ENCODE assay signal across 9 mouse cellular contexts in genomic region chr5:122988021-122988751, GRCm38 (mm10). TPM values are rescaled to one million over a fixed set of nuclear protein-coding genes. Genes with fewer than 3 reads are reported as not detected.
DNase-seq lines count a peak whose midpoint lies in the region; ATAC-seq and TF ChIP-seq lines count a peak whose summit lies in the region.
"Had no signal": no experiment of that assay in that cellular context is flagged by ENCODE, and none has a peak within 500 bp of the region (broad histone marks: within the 10 kb centered on the region; RNA-seq: fewer than 3 reads in every experiment).

No protein-coding gene starts in this region.

- under 1% methylated on average over 41 of the region's 41 CpGs for WGBS in bone marrow, adult 2 months
- WGBS in forebrain, embryonic 12.5 days, result under 1% methylated on average over 41 of the region's 41 CpGs
- under 1% methylated on average over 37 of the region's 41 CpGs for WGBS in hindbrain, embryonic 15.5 days
- under 1% methylated on average over 41 of the region's 41 CpGs for WGBS in limb, embryonic 11.5 days

- H3K27me3 ChIP-seq in forebrain, embryonic 12.5 days, result no peaks in the 10 kb centered on the region; the same call in 1 of the 2 replicates
- H3K27me3 ChIP-seq in hindbrain, embryonic 15.5 days, result no peaks in the 10 kb centered on the region
- no peaks in the 10 kb centered on the region for H3K27me3 ChIP-seq in limb, embryonic 11.5 days (ENCODE audit: control insufficient read depth, insufficient read depth, low read length)

- H3K4me3 ChIP-seq in bone marrow, adult 2 months (replicated peaks; ENCODE audit: control insufficient read depth, low read depth, low read length), result peak overlapping the region; percentile 55
- peak overlapping the region; percentile 60 for H3K4me3 ChIP-seq in forebrain, embryonic 12.5 days (replicated peaks)
- H3K4me3 ChIP-seq in hindbrain, embryonic 15.5 days, result peak overlapping the region; percentile 78
- H3K4me3 ChIP-seq in limb, embryonic 11.5 days (ENCODE audit: low read depth, low read length), result peak overlapping the region; percentile 69

- no peak for TF ChIP-seq CTCF in bone marrow, adult 2 months (IDR thresholded peaks at IDR 0.05; ENCODE audit: control insufficient read depth, insufficient read depth, low read length)

- no peak overlapping the region; the same call in 1 of the 2 replicates for H3K27ac ChIP-seq in bone marrow, adult 2 months (ENCODE audit: control insufficient read depth, insufficient read depth, low read depth, low read length, poor library complexity)
- H3K27ac ChIP-seq in forebrain, embryonic 12.5 days, result peak overlapping the region; percentile 80
- H3K27ac ChIP-seq in hindbrain, embryonic 15.5 days (replicated peaks), result peak overlapping the region; percentile 77
- peak overlapping the region; percentile 73 for H3K27ac ChIP-seq in limb, embryonic 11.5 days (replicated peaks; ENCODE audit: low read depth, low read length)

- TF ChIP-seq POLR2A in bone marrow, adult 2 months (IDR thresholded peaks at IDR 0.05; ENCODE audit: borderline replicate concordance, control insufficient read depth, low read depth, low read length), result no peak

- no peaks in the 10 kb centered on the region for H3K9me3 ChIP-seq in forebrain, embryonic 12.5 days
- no peaks in the 10 kb centered on the region for H3K9me3 ChIP-seq in hindbrain, embryonic 15.5 days
- no peaks in the 10 kb centered on the region for H3K9me3 ChIP-seq in limb, embryonic 11.5 days (ENCODE audit: control insufficient read depth, low read length)

- ATAC-seq in forebrain, embryonic 12.5 days (ENCODE audit: low FRiP score), result peak; percentile 20; the same call in 1 of the 2 replicates
- ATAC-seq in hindbrain, embryonic 15.5 days (ENCODE audit: low FRiP score, low read depth), result 0 out of 2 replicates have a peak, but pooled peaks have one; percentile 23
- no peak for ATAC-seq in limb, embryonic 11.5 days (ENCODE audit: insufficient number of reproducible peaks, low FRiP score, low TSS enrichment, low read depth)

- H3K9ac ChIP-seq in forebrain, embryonic 12.5 days, result peak overlapping the region; percentile 74
- peak overlapping the region; percentile 68 for H3K9ac ChIP-seq in hindbrain, embryonic 15.5 days
- H3K9ac ChIP-seq in limb, embryonic 11.5 days (ENCODE audit: low read length), result peak overlapping the region; percentile 79

- peak; percentile 52 to 84 for DNase-seq in adrenal gland, adult (ENCODE audit: inconsistent age in 2 of 2, low spot score in 1 of 2)
- no peak for DNase-seq in adrenal gland, adult 8-10 months
- peak; percentile 68 for DNase-seq in limb, embryonic 11.5 days (ENCODE audit: low spot score)
- DNase-seq in mesoderm, embryonic 11.5 days (ENCODE audit: low read depth, low spot score), result peak; percentile 43
- peak; percentile 47 to 59 for DNase-seq in spleen, postnatal 10 days (ENCODE audit: low spot score in 2 of 2)

- H3K4me2 ChIP-seq in forebrain, embryonic 12.5 days, result peak overlapping the region; percentile 96
- peak overlapping the region; percentile 98 for H3K4me2 ChIP-seq in hindbrain, embryonic 15.5 days
- peak overlapping the region; percentile 96 for H3K4me2 ChIP-seq in limb, embryonic 11.5 days (ENCODE audit: low read depth, severe bottlenecking)

- H3K36me3 ChIP-seq in forebrain, embryonic 12.5 days (replicated peaks), result 0 out of 2 replicates have a peak, but pooled peaks cover 7% of the 10 kb centered on the region
- no peaks in the 10 kb centered on the region for H3K36me3 ChIP-seq in hindbrain, embryonic 15.5 days
- no peaks in the 10 kb centered on the region for H3K36me3 ChIP-seq in limb, embryonic 11.5 days (ENCODE audit: control insufficient read depth, insufficient read depth, low read length)

- H3K4me1 ChIP-seq in bone marrow, adult 2 months (ENCODE audit: control insufficient read depth, insufficient read depth, low read length), result no peaks in the 10 kb centered on the region; the same call in 1 of the 2 replicates
- H3K4me1 ChIP-seq in forebrain, embryonic 12.5 days, result peaks cover 64% of the 10 kb centered on the region
- peaks cover 54% of the 10 kb centered on the region for H3K4me1 ChIP-seq in hindbrain, embryonic 15.5 days (replicated peaks)
- peaks cover 37% of the 10 kb centered on the region for H3K4me1 ChIP-seq in limb, embryonic 11.5 days (ENCODE audit: control insufficient read depth, insufficient read depth, low read length)

RNA-seq across cellular contexts. Expression of gene Kdm2b, which starts 1.4 kb away (rescaled TPM):
- 10 to 100 TPM; 16.9 to 20.0 (median 18.5) TPM for total RNA-seq in adrenal gland, adult 8-10 months (2022)
- polyA plus RNA-seq in bone marrow, adult 2 months (2011; ENCODE audit: insufficient read depth, insufficient read length, low replicate concordance, missing spikeins), result 17.4 and 24.2 TPM in 2 replicates
- polyA plus RNA-seq in forebrain, embryonic 12.5 days (2016; fragmentation: Nextera tagmentation; extraction: Ambion mirVana), result 108 and 118 TPM in 2 replicates
- polyA plus RNA-seq in hindbrain, embryonic 15.5 days (2015; fragmentation: Nextera tagmentation; extraction: Ambion mirVana), result 95.4 and 99.5 TPM in 2 replicates
- polyA plus RNA-seq in limb, embryonic 11.5 days (2014; fragmentation: Nextera tagmentation; extraction: Ambion mirVana), result 67.2 and 79.4 TPM in 2 replicates

RNA-seq across cellular contexts. Expression of gene Orai1, which starts 26.7 kb away (rescaled TPM):
- 10 to 100 TPM; 11.5 to 13.5 (median 12.0) TPM for total RNA-seq in adrenal gland, adult 8-10 months (2022)
- polyA plus RNA-seq in bone marrow, adult 2 months (2011; ENCODE audit: insufficient read depth, insufficient read length, low replicate concordance, missing spikeins), result 18.0 and 30.8 TPM in 2 replicates
- 10.4 and 11.4 TPM in 2 replicates for polyA plus RNA-seq in forebrain, embryonic 12.5 days (2016; fragmentation: Nextera tagmentation; extraction: Ambion mirVana)
- polyA plus RNA-seq in hindbrain, embryonic 15.5 days (2015; fragmentation: Nextera tagmentation; extraction: Ambion mirVana), result 14.0 and 14.3 TPM in 2 replicates
- polyA plus RNA-seq in limb, embryonic 11.5 days (2014; fragmentation: Nextera tagmentation; extraction: Ambion mirVana), result 10.0 and 10.3 TPM in 2 replicates

RNA-seq across cellular contexts. Expression of gene Morn3, which starts 58.6 kb away (rescaled TPM):
- not detected for total RNA-seq in adrenal gland, adult 8-10 months (2022)
- polyA plus RNA-seq in bone marrow, adult 2 months (2011; ENCODE audit: insufficient read depth, insufficient read length, low replicate concordance, missing spikeins), result 5.3 TPM in 1 of 2 replicates, not detected in the other
- polyA plus RNA-seq in forebrain, embryonic 12.5 days (2016; fragmentation: Nextera tagmentation; extraction: Ambion mirVana), result 0.50 TPM in 1 of 2 replicates, not detected in the other
- polyA plus RNA-seq in hindbrain, embryonic 15.5 days (2015; fragmentation: Nextera tagmentation; extraction: Ambion mirVana), result 1.1 and 1.3 TPM in 2 replicates
- 0.64 TPM in 1 of 2 replicates, not detected in the other for polyA plus RNA-seq in limb, embryonic 11.5 days (2014; fragmentation: Nextera tagmentation; extraction: Ambion mirVana)
- total RNA-seq: left cerebral cortex, adult 8-10 months had no signal
